ENCODE assay signal across 37 mouse cellular contexts in the genomic region with DNA sequence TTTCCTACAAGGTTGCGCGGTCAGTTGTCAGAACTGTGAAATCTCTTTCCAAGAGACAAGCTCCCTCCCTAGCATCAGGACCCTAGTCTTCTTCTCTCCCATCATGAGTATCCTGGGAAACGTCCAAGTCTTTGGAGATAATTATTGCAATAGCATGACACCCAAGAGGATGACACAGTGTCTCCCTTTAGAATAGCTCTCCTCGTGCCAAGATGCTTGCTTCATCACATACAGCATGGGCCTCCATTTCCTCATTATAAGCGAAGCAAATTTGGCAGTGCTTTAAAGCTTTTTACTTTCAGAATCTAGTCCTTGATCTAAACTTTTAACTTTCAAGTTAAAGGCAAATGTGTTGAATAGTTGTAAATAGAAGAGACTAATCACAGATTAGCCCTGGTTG. TPM values are rescaled to one million over a fixed set of nuclear protein-coding genes. Genes with fewer than 3 reads are reported as not detected.
"Had no signal": no experiment of that assay in that cellular context is flagged by ENCODE, and none has a peak within 500 bp of the region (broad histone marks: within the 10 kb centered on the region; RNA-seq: fewer than 3 reads in every experiment).

No protein-coding gene starts in this region.

- DNase-seq: forebrain, postnatal 0 days; gastrocnemius, postnatal 14 days; gastrocnemius, postnatal 36 days; heart, adult 11 months; heart, adult 2 months; heart, postnatal 14 days; heart, postnatal 36 days; kidney, adult 11 months; kidney, adult 8-10 months; kidney, postnatal 10 days; kidney, postnatal 25 days; kidney, postnatal 4 days; liver had no signal

- H3K4me1 ChIP-seq: heart, embryonic 13.5 days; heart, embryonic 15.5 days; hindbrain, embryonic 13.5 days; hindbrain, embryonic 15.5 days; limb, embryonic 10.5 days; limb, embryonic 12.5 days had no signal

- H3K4me3 ChIP-seq: heart, adult 2 months; heart, embryonic 13.5 days; heart, embryonic 15.5 days; hindbrain, embryonic 13.5 days; hindbrain, embryonic 15.5 days; layer of hippocampus, adult 2 months; limb, embryonic 10.5 days; limb, embryonic 12.5 days had no signal

- H3K27ac ChIP-seq: heart, adult 2 months; heart, embryonic 13.5 days; heart, embryonic 15.5 days; hindbrain, embryonic 13.5 days; hindbrain, embryonic 15.5 days; hindbrain, postnatal 0 days; layer of hippocampus, adult 2 months; limb, embryonic 10.5 days; limb, embryonic 12.5 days had no signal

- ATAC-seq: forebrain, postnatal 0 days; hindbrain, postnatal 0 days; intestine, embryonic 16.5 days had no signal

RNA-seq across cellular contexts. Expression of gene Rptn, which starts 17.9 kb away (rescaled TPM):
- total RNA-seq: forebrain, postnatal 0 days; gastrocnemius, adult 18-20 months; gastrocnemius, adult 8-10 months; gastrocnemius, postnatal 14 days; gastrocnemius, postnatal 36 days; heart, adult 2 months; heart, postnatal 36 days; hematopoietic stem cell, adult 5-6 weeks; layer of hippocampus, adult 2 months; layer of hippocampus, postnatal 10 days; layer of hippocampus, postnatal 25 days; left cerebral cortex, adult 8-10 months; left cerebral cortex, postnatal 10 days; left cerebral cortex, postnatal 25 days had no signal
- polyA plus RNA-seq: forebrain, postnatal 0 days; heart, embryonic 11.5 days; heart, embryonic 13.5 days; heart, embryonic 15.5 days; heart, postnatal 0 days; hindbrain, embryonic 11.5 days; hindbrain, embryonic 13.5 days; hindbrain, embryonic 15.5 days; hindbrain, postnatal 0 days; intestine, embryonic 14.5 days; intestine, embryonic 16.5 days; kidney, embryonic 14.5 days; limb, embryonic 10.5 days; limb, embryonic 12.5 days; limb, embryonic 14.5 days; liver, embryonic 11.5 days had no signal

RNA-seq across cellular contexts. Expression of gene Hrnr, which starts 56.1 kb away (rescaled TPM):
- total RNA-seq: forebrain, postnatal 0 days; gastrocnemius, adult 18-20 months; gastrocnemius, adult 8-10 months; gastrocnemius, postnatal 14 days; gastrocnemius, postnatal 36 days; heart, postnatal 36 days; hematopoietic stem cell, adult 5-6 weeks; hindbrain, postnatal 0 days; layer of hippocampus, adult 2 months; layer of hippocampus, postnatal 10 days; layer of hippocampus, postnatal 25 days; left cerebral cortex, adult 8-10 months; left cerebral cortex, postnatal 10 days had no signal
- polyA plus RNA-seq: forebrain, postnatal 0 days; heart, adult 2 months; heart, embryonic 11.5 days; heart, embryonic 13.5 days; heart, postnatal 0 days; hindbrain, embryonic 11.5 days; hindbrain, embryonic 13.5 days; hindbrain, postnatal 0 days; intestine, embryonic 14.5 days; kidney, embryonic 14.5 days; limb, embryonic 10.5 days; limb, embryonic 12.5 days; liver, embryonic 11.5 days had no signal
